Mouse (Mus musculus): Measurements from ENCODE around the gene Fezf1.

The Fezf1 gene

GRCm38 (mm10) chr6:23248313-23249052 lies at the start of gene Fezf1:
TSS of gene Fezf1 (minus strand) at chr6:23248362.
- 2% methylated on average over 31 of the region's 31 CpGs for WGBS

- 87% methylated on average over 4 of the region's 4 CpGs for WGBS
Measured at GRCm38 (mm10) chr6:23294685-23295084, 46.5 kb upstream of the Fezf1 start.

GRCm38 (mm10) chr6:23288752-23289151 lies 40.6 kb upstream of the Fezf1 start:
- 96% methylated on average over 4 of the region's 4 CpGs for WGBS

GRCm38 (mm10) chr6:23281514-23281820 lies 33.3 kb upstream of the Fezf1 start:
- WGBS, result 65% methylated on average over 9 of the region's 9 CpGs

GRCm38 (mm10) chr6:23280811-23281513 lies 32.8 kb upstream of the Fezf1 start:
- 43% methylated on average over 15 of the region's 15 CpGs for WGBS

GRCm38 (mm10) chr6:23273483-23273882 lies 25.3 kb upstream of the Fezf1 start:
- 72% methylated on average over 4 of the region's 4 CpGs for WGBS

- 42% methylated on average over 11 of the region's 11 CpGs for WGBS
Measured at GRCm38 (mm10) chr6:23272979-23273378, 24.8 kb upstream of the Fezf1 start.

- WGBS, result 53% methylated on average over 7 of the region's 7 CpGs
Measured at GRCm38 (mm10) chr6:23272542-23272941, 24.4 kb upstream of the Fezf1 start.

- WGBS, result 13% methylated on average over 9 of the region's 9 CpGs
Measured at GRCm38 (mm10) chr6:23260738-23261050, 12.5 kb upstream of the Fezf1 start.

- WGBS, result 7% methylated on average over 36 of the region's 36 CpGs
Measured at GRCm38 (mm10) chr6:23260016-23260737, 12.0 kb upstream of the Fezf1 start.

- 55% methylated on average over 3 of the region's 3 CpGs for WGBS
Measured at GRCm38 (mm10) chr6:23257981-23258380, 9.8 kb upstream of the Fezf1 start.

GRCm38 (mm10) chr6:23255161-23255560 lies 7.0 kb upstream of the Fezf1 start:
- WGBS, result 27% methylated on average over 8 of the region's 8 CpGs

- 25% methylated on average over 11 of the region's 11 CpGs for WGBS
Measured at GRCm38 (mm10) chr6:23254644-23255043, 6.5 kb upstream of the Fezf1 start.

- 4% methylated on average over 43 of the region's 43 CpGs for WGBS
Measured at GRCm38 (mm10) chr6:23253353-23254311, 5.5 kb upstream of the Fezf1 start.

- 9% methylated on average over 20 of the region's 20 CpGs for WGBS
Measured at GRCm38 (mm10) chr6:23252196-23253135, 4.3 kb upstream of the Fezf1 start.

GRCm38 (mm10) chr6:23251431-23251830 lies 3.3 kb upstream of the Fezf1 start:
- 24% methylated on average over 3 of the region's 3 CpGs for WGBS

GRCm38 (mm10) chr6:23250288-23250955 lies 2.3 kb upstream of the Fezf1 start:
- WGBS, result 6% methylated on average over 22 of the region's 22 CpGs

GRCm38 (mm10) chr6:23249616-23250287 lies 1.6 kb upstream of the Fezf1 start:
- WGBS, result 3% methylated on average over 29 of the region's 29 CpGs

- WGBS, result 2% methylated on average over 24 of the region's 24 CpGs
Measured at GRCm38 (mm10) chr6:23249053-23249401, 865 bp upstream of the Fezf1 start.

Data from cerebral cortex, adult 2 months (tissue).